Mouse (Mus musculus): ENCODE data around the gene Pitpnb. TPM values are rescaled to one million over a fixed set of nuclear protein-coding genes. Genes with fewer than 3 reads are reported as not detected.

The Pitpnb gene
- polyA plus RNA-seq, 1 experiment from 2014 or later: 96.9 TPM

DNA sequence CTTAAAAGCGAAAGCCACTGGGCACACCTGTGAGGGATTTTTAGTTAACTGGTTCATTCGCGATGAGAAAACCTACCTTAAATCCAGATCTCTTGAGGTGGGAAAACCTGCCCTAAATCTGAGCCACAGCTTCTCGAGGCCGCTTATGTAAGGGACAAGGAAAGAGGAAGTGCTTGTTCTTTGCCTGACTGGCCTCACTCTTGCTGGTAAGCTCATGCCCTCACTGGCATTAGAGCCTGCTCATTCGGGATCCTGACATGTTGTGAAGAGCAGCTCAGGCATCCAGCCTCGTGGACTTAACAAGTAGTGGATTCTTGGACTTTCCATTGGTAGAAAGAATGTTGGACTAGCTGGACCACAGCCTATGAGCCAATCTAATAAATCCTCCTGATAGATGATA lies 28.8 kb upstream of the Pitpnb start:
- ATAC-seq: no peak

DNA sequence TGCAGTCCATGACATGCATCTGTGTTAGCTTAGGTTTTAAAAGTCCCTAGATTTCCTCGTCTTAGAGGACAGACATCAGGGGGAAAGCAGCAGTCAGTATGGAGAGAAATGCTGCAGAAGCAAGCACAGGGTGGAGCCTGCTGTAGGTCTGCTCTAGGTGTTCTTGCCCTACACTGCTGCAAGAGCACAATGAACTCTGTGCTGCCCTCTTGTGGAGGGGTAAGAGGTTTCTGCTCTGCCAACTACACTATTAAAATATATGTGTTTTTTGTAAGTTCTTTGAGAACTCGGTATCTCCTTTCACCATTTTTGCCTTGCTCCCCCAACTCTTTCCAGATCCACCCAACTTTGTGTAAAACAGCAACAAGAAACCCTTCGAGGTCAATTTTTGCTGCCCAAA lies 25.8 kb upstream of the Pitpnb start:
- Histone ChIP-seq H3K27ac (ENCODE audit: low read length) (no peak overlapping the region), H3K4me3 (ENCODE audit: low read depth, low read length) (no peak overlapping the region), H3K4me1 (ENCODE audit: control insufficient read depth, insufficient read depth, low read length) (no peaks in the 10 kb centered on the region; the same call in 1 of the 2 replicates), H3K36me3 (ENCODE audit: control insufficient read depth, insufficient read depth, low read length) (no peaks in the 10 kb centered on the region), H3K9me3 (replicated peaks; ENCODE audit: control insufficient read depth, low read length, poor library complexity, severe bottlenecking) (no peaks in the 10 kb centered on the region), H3K9ac (ENCODE audit: low read depth, low read length) (no peak overlapping the region), H3K27me3 (ENCODE audit: control insufficient read depth, insufficient read depth, low read depth, low read length) (no peaks in the 10 kb centered on the region), H3K4me2 (ENCODE audit: low read length) (no peak overlapping the region)
- 91% methylated on average over 3 of the region's 3 CpGs for WGBS
- ATAC-seq: no peak

More for the DNA sequence above, 28.8 kb upstream of the Pitpnb start:
- Histone ChIP-seq H3K4me2 (ENCODE audit: low read length) (no peak overlapping the region), H3K27me3 (ENCODE audit: control insufficient read depth, insufficient read depth, low read depth, low read length) (no peaks in the 10 kb centered on the region), H3K9ac (ENCODE audit: low read depth, low read length) (no peak overlapping the region), H3K36me3 (ENCODE audit: control insufficient read depth, insufficient read depth, low read length) (no peaks in the 10 kb centered on the region), H3K9me3 (replicated peaks; ENCODE audit: control insufficient read depth, low read length, poor library complexity, severe bottlenecking) (no peaks in the 10 kb centered on the region), H3K27ac (ENCODE audit: low read length) (no peak overlapping the region), H3K4me3 (ENCODE audit: low read depth, low read length) (no peak overlapping the region), H3K4me1 (ENCODE audit: control insufficient read depth, insufficient read depth, low read length) (no peaks in the 10 kb centered on the region; the same call in 1 of the 2 replicates)
- 83% methylated on average over 7 of the region's 7 CpGs for WGBS

DNA sequence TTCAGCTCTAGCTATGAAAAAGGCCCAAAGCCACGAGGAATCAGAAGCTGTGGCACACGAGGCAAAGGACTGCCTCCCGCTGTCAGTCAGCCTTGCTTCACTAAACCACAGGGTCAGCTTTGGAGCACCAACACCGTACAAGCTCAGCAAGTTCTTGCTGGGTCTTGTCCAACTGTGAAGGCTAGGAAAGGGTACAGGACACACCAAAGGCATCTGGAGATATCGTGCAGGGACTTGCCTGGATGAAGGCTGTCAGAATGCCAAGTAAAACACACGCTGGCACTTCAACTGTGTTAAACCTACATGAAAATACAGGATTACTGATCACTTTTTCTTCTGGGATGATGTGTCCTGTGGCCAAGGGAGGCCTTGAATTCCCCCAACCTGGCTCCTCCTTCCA lies 20.4 kb upstream of the Pitpnb start:
- Histone ChIP-seq H3K27me3 (ENCODE audit: control insufficient read depth, insufficient read depth, low read depth, low read length) (no peaks in the 10 kb centered on the region), H3K9me3 (replicated peaks; ENCODE audit: control insufficient read depth, low read length, poor library complexity, severe bottlenecking) (no peaks in the 10 kb centered on the region), H3K36me3 (ENCODE audit: control insufficient read depth, insufficient read depth, low read length) (no peaks in the 10 kb centered on the region), H3K4me2 (ENCODE audit: low read length) (no peak overlapping the region), H3K27ac (ENCODE audit: low read length) (no peak overlapping the region), H3K9ac (ENCODE audit: low read depth, low read length) (no peak overlapping the region), H3K4me1 (ENCODE audit: control insufficient read depth, insufficient read depth, low read length) (no peaks in the 10 kb centered on the region), H3K4me3 (ENCODE audit: low read depth, low read length) (no peak overlapping the region)
- ATAC-seq: no peak
- 82% methylated on average over 6 of the region's 6 CpGs for WGBS

DNA sequence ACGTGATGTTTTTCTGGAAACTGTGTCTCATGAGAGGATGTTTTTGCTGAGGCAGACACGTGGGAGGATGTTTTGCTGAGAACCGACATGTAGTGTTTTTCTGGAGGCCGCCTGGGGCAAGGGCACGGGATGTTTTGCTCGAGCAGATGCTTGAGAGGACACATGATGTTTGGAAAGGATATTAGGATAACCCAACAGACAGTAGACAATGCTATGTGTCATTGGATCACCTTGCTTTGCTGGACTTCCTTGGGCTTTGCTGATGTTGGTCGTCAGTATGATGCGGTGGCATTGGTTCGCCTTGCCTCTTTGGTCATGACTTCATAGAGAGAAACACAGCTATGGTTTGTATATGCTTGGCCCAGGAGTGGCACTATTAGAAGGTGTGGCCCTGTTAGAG lies 16.7 kb upstream of the Pitpnb start:
- no peaks in the 10 kb centered on the region for H3K36me3 ChIP-seq (ENCODE audit: control insufficient read depth, insufficient read depth, low read length)
- no peak overlapping the region for H3K9ac ChIP-seq (ENCODE audit: low read depth, low read length)
- no peak overlapping the region for H3K27ac ChIP-seq (ENCODE audit: low read length)
- no peak overlapping the region for H3K4me3 ChIP-seq (ENCODE audit: low read depth, low read length)
- no peak for ATAC-seq
- H3K27me3 ChIP-seq (ENCODE audit: control insufficient read depth, insufficient read depth, low read depth, low read length): no peaks in the 10 kb centered on the region
- H3K4me1 ChIP-seq (ENCODE audit: control insufficient read depth, insufficient read depth, low read length): no peaks in the 10 kb centered on the region
- H3K4me2 ChIP-seq (ENCODE audit: low read length): no peak overlapping the region
- H3K9me3 ChIP-seq (replicated peaks; ENCODE audit: control insufficient read depth, low read length, poor library complexity, severe bottlenecking): no peaks in the 10 kb centered on the region
- WGBS: 89% methylated on average over 9 of the region's 9 CpGs

DNA sequence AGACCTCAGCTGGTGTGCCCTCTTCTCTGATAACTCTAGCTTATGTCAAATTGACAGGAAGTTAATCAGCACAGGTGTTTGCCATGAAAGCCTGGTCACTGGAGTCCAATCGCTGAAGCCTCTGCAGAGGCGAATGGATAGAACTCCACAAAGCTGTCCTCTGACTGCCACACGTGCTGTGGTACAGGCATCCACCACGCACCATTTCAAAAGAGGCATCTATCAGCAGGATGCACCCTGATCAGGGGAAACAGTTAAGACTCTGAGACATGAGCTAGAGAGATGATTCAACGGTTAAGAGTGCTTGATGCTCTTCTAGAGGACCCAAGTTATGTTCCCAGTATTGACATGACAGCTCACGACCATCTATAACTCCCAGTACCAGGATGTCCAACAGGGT lies 15.5 kb upstream of the Pitpnb start:
- no peak overlapping the region for H3K27ac ChIP-seq (ENCODE audit: low read length)
- H3K9me3 ChIP-seq (replicated peaks; ENCODE audit: control insufficient read depth, low read length, poor library complexity, severe bottlenecking): no peaks in the 10 kb centered on the region
- 88% methylated on average over 6 of the region's 6 CpGs for WGBS
- no peaks in the 10 kb centered on the region for H3K27me3 ChIP-seq (ENCODE audit: control insufficient read depth, insufficient read depth, low read depth, low read length)
- H3K4me1 ChIP-seq (ENCODE audit: control insufficient read depth, insufficient read depth, low read length): no peaks in the 10 kb centered on the region
- no peak overlapping the region for H3K9ac ChIP-seq (ENCODE audit: low read depth, low read length)
- ATAC-seq: no peak
- H3K4me2 ChIP-seq (ENCODE audit: low read length): no peak overlapping the region
- H3K36me3 ChIP-seq (ENCODE audit: control insufficient read depth, insufficient read depth, low read length): no peaks in the 10 kb centered on the region
- H3K4me3 ChIP-seq (ENCODE audit: low read depth, low read length): no peak overlapping the region

DNA sequence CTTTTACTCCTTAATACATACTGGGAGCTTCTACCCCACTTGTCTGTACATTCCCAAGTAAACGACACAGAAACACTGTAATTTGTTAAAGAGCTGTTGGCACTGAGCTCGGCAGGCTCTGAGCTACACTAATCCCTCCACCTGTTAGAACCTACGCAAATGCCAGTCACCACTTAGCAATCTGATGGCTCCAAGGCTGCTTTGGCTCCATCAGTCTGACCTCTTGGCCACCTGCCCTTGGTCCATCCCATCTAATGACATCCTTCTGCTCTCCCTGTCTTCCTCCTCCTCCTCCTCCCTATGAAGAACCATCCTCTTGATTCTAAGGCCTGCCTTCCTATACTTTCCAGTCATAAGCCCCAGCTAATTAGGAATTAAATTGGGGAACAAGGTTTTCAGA lies 13.0 kb upstream of the Pitpnb start:
- Histone ChIP-seq H3K9ac (ENCODE audit: low read depth, low read length) (no peak overlapping the region), H3K4me2 (ENCODE audit: low read length) (no peak overlapping the region), H3K4me1 (ENCODE audit: control insufficient read depth, insufficient read depth, low read length) (no peaks in the 10 kb centered on the region), H3K27ac (ENCODE audit: low read length) (no peak overlapping the region), H3K36me3 (ENCODE audit: control insufficient read depth, insufficient read depth, low read length) (no peaks in the 10 kb centered on the region), H3K9me3 (replicated peaks; ENCODE audit: control insufficient read depth, low read length, poor library complexity, severe bottlenecking) (no peaks in the 10 kb centered on the region), H3K4me3 (ENCODE audit: low read depth, low read length) (no peak overlapping the region), H3K27me3 (ENCODE audit: control insufficient read depth, insufficient read depth, low read depth, low read length) (no peaks in the 10 kb centered on the region)
- no peak for ATAC-seq
- WGBS: 81% methylated on average over 3 of the region's 3 CpGs

DNA sequence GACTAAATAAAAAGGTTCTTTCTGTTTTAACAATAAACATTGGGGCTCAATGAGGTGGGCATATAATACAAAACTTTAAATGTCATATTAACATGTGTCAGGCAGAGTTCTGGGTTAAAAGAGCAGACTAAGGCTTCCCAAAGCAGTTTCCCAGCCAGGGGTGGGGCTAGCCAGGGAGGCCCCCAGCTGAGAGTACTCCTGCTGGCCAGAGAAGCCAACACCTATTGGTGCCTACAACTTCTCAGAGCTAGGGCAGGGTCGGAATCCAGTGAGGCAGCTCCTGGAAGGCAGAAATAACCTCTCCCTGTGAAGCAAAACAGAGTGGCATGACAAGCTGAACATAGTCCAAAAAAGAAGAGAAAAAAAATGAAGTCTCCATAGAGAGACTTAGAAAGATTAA lies 11.6 kb upstream of the Pitpnb start:
- no peak for ATAC-seq

DNA sequence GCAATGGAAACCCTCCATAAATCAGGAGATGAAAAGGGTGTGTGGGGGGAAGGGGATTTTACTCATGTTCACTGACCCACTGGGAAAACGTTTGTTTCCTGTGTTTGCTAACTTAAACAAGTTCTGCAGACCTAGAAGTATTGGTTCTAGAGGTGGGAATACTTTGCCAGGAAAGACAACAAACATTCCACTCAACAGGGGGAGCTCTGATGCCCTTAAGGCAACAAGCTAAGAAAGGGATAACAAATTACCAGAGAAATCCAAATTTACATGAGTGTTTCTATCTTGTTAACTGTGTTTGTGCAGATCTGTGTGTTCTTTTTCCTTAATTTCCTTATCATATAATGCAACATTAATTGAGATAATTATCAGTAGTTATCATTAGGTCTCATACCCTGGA lies 4.8 kb upstream of the Pitpnb start:
- ATAC-seq: no peak
- WGBS: 30% methylated on average over 1 of the region's 1 CpGs
- 0 out of 2 replicates have a peak, but pooled peaks cover 3% of the 10 kb centered on the region for H3K9me3 ChIP-seq (replicated peaks; ENCODE audit: control insufficient read depth, low read length, poor library complexity, severe bottlenecking)
- H3K27ac ChIP-seq (ENCODE audit: low read length): no peak overlapping the region
- no peak overlapping the region for H3K4me2 ChIP-seq (ENCODE audit: low read length)
- no peaks in the 10 kb centered on the region for H3K27me3 ChIP-seq (ENCODE audit: control insufficient read depth, insufficient read depth, low read depth, low read length)
- H3K4me3 ChIP-seq (ENCODE audit: low read depth, low read length): no peak overlapping the region
- H3K9ac ChIP-seq (ENCODE audit: low read depth, low read length): no peak overlapping the region
- no peaks in the 10 kb centered on the region for H3K36me3 ChIP-seq (ENCODE audit: control insufficient read depth, insufficient read depth, low read length)
- peaks cover 5% of the 10 kb centered on the region for H3K4me1 ChIP-seq (ENCODE audit: control insufficient read depth, insufficient read depth, low read length)

More for the DNA sequence above, 11.6 kb upstream of the Pitpnb start:
- 67% methylated on average over 1 of the region's 1 CpGs for WGBS
- Histone ChIP-seq H3K4me1 (ENCODE audit: control insufficient read depth, insufficient read depth, low read length) (no peaks in the 10 kb centered on the region), H3K9ac (ENCODE audit: low read depth, low read length) (no peak overlapping the region), H3K4me2 (ENCODE audit: low read length) (no peak overlapping the region), H3K36me3 (ENCODE audit: control insufficient read depth, insufficient read depth, low read length) (no peaks in the 10 kb centered on the region), H3K9me3 (replicated peaks; ENCODE audit: control insufficient read depth, low read length, poor library complexity, severe bottlenecking) (no peaks in the 10 kb centered on the region), H3K27me3 (ENCODE audit: control insufficient read depth, insufficient read depth, low read depth, low read length) (no peaks in the 10 kb centered on the region), H3K4me3 (ENCODE audit: low read depth, low read length) (no peak overlapping the region), H3K27ac (ENCODE audit: low read length) (no peak overlapping the region)

DNA sequence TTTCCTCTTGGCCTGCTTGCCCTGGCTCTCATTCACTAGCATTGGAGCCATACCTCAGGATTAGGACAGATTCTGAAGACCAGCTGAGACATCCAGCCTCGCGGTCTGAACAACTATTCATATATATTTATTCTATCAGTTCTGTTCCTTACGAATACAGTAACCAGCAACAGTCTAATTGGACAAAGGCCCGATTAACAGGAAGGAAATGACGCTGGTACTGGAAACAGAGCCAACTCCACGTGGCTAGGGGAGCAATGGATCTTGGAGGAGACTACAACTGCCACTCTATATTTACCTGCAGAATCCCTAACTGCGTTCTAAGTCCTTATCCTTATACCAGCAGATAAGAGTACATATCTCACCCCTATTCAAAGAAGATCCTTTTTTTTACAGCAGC lies 3.1 kb upstream of the Pitpnb start:
- Histone ChIP-seq H3K27me3 (ENCODE audit: control insufficient read depth, insufficient read depth, low read depth, low read length) (no peaks in the 10 kb centered on the region), H3K36me3 (ENCODE audit: control insufficient read depth, insufficient read depth, low read length) (no peaks in the 10 kb centered on the region), H3K9me3 (replicated peaks; ENCODE audit: control insufficient read depth, low read length, poor library complexity, severe bottlenecking) (0 out of 2 replicates have a peak, but pooled peaks cover 3% of the 10 kb centered on the region), H3K4me1 (ENCODE audit: control insufficient read depth, insufficient read depth, low read length) (peaks cover 17% of the 10 kb centered on the region), H3K4me2 (ENCODE audit: low read length) (no peak overlapping the region), H3K4me3 (ENCODE audit: low read depth, low read length) (no peak overlapping the region), H3K9ac (ENCODE audit: low read depth, low read length) (no peak overlapping the region), H3K27ac (ENCODE audit: low read length) (no peak overlapping the region)
- 90% methylated on average over 7 of the region's 7 CpGs for WGBS
- ATAC-seq: no peak
